Mouse (Mus musculus): Measurements from ENCODE around the gene Cherp.

DNA sequence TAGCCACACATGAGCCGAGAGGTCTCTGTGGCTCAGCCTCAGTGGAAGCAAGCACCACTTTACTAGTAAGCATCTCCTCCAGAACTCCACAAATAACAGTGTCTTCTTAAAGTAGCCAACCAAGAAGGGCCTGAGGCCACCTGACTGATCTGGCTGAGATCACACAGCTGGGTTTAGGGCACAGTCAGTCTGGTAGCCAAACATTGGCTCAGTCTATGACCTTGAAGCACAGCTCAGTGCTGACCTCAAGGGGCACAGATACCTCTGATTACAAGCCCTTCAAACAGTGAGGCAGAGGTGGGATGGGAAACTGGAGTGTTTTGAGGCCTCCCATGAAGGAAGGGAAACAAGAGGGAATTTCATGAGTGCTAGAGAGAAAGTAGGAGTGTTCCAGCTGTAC lies 37.6 kb upstream of the Cherp start:
- no peak for TF ChIP-seq POLR2A (IDR thresholded peaks at IDR 0.05; ENCODE audit: borderline replicate concordance, extremely low read depth, insufficient read depth, insufficient read length, poor library complexity, severe bottlenecking)
- TF ChIP-seq CTCF (IDR thresholded peaks at IDR 0.05; ENCODE audit: borderline replicate concordance, extremely low read depth, insufficient read depth, insufficient read length): no peak

Measured in brain, embryonic 14.5 days (tissue).